Mouse (Mus musculus) skeletal muscle tissue, adult 2 months (tissue): ENCODE data around the gene Cdr2.
"Not testable (repeated sequence)": the region's sequence is repeated elsewhere in the genome, so short reads cannot be mapped to it uniquely, and the experiment has no call there.

Experiments used
- DNase-seq: peaks from one replicate; pipeline ENCODE4 v3.0.0-alpha.2; 2012; ENCODE audit warnings: low read depth, low spot score

Cdr2 gene

GRCm38 (mm10) chr7:120910172-120910571, 71.9 kb downstream of the Cdr2 start:
- not testable (repeated sequence) for DNase-seq
